In the genomic region with DNA sequence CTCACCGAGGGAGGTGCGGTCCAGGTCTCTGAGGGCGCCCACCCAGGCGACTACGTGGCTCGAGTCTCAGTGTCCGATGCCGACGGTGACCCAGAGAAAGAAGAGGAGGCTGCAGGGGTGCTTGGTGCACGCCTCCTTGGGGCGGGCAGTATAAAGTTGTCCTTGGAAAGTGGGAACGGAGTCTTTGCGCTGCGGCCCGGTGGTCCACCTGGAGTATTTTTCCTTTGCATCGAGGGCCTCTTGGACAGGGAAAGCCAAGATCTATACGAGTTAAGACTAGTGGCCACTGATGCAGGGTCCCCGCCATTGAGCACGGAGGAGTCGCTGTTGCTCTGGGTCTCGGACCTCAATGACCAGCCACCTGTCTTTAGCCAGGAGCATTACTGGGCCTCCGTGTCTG, we compare ENCODE assay signal across 9 mouse cellular contexts. TPM values are rescaled to one million over a fixed set of nuclear protein-coding genes. Genes with fewer than 3 reads are reported as not detected.
DNase-seq lines count a peak whose midpoint lies in the region; ATAC-seq and TF ChIP-seq lines count a peak whose summit lies in the region.
"Had no signal": no experiment of that assay in that cellular context is flagged by ENCODE, and none has a peak within 500 bp of the region (broad histone marks: within the 10 kb centered on the region; RNA-seq: fewer than 3 reads in every experiment).

No protein-coding gene starts in this region.

- H3K9me3 ChIP-seq in lung, postnatal 0 days (ENCODE audit: low read length), result no peaks in the 10 kb centered on the region
- H3K9me3 ChIP-seq in limb, embryonic 13.5 days, result no peaks in the 10 kb centered on the region
- no peaks in the 10 kb centered on the region for H3K9me3 ChIP-seq in stomach, postnatal 0 days (ENCODE audit: control insufficient read depth, low read length)

- H3K4me1 ChIP-seq in lung, postnatal 0 days (ENCODE audit: insufficient read depth, low read depth, low read length), result peaks cover 10% of the 10 kb centered on the region
- H3K4me1 ChIP-seq in limb, embryonic 13.5 days, result peaks cover 31% of the 10 kb centered on the region
- H3K4me1 ChIP-seq in stomach, postnatal 0 days (replicated peaks; ENCODE audit: control insufficient read depth, insufficient read depth), result 0 out of 2 replicates have a peak, but pooled peaks cover 3% of the 10 kb centered on the region

- H3K36me3 ChIP-seq in lung, postnatal 0 days (ENCODE audit: insufficient read depth, low read length), result no peaks in the 10 kb centered on the region
- no peaks in the 10 kb centered on the region for H3K36me3 ChIP-seq in limb, embryonic 13.5 days
- no peaks in the 10 kb centered on the region for H3K36me3 ChIP-seq in stomach, postnatal 0 days (ENCODE audit: control insufficient read depth, insufficient read depth, low read length)

- H3K27me3 ChIP-seq in lung, postnatal 0 days (replicated peaks; ENCODE audit: insufficient read depth, low read length), result peaks cover 38% of the 10 kb centered on the region
- H3K27me3 ChIP-seq in limb, embryonic 13.5 days, result peaks cover 85% of the 10 kb centered on the region
- no peaks in the 10 kb centered on the region; the same call in 1 of the 2 replicates for H3K27me3 ChIP-seq in stomach, postnatal 0 days (ENCODE audit: control insufficient read depth, insufficient read depth, low read length)

- TF ChIP-seq EP300 in lung, postnatal 0 days (IDR thresholded peaks at IDR 0.05), result no peak
- TF ChIP-seq EP300 in stomach, postnatal 0 days (optimal IDR thresholded peaks at IDR 0.05), result no peak

- no peak overlapping the region for H3K9ac ChIP-seq in lung, postnatal 0 days (replicated peaks; ENCODE audit: low read depth)
- peak overlapping the region; percentile 65 for H3K9ac ChIP-seq in limb, embryonic 13.5 days
- 0 out of 2 replicates have a peak overlapping the region, but pooled peaks have one; percentile 43 for H3K9ac ChIP-seq in stomach, postnatal 0 days (ENCODE audit: low read length)

- TF ChIP-seq CTCF in lung, postnatal 0 days (IDR thresholded peaks at IDR 0.05), result no peak
- no peak for TF ChIP-seq CTCF in stomach, postnatal 0 days (IDR thresholded peaks at IDR 0.05; ENCODE audit: low read depth)

- peak overlapping the region; percentile 87 for H3K4me2 ChIP-seq in lung, postnatal 0 days (replicated peaks; ENCODE audit: low read depth, low read length)
- H3K4me2 ChIP-seq in limb, embryonic 13.5 days (replicated peaks), result peak overlapping the region; percentile 97
- H3K4me2 ChIP-seq in stomach, postnatal 0 days (replicated peaks; ENCODE audit: low read depth), result peak overlapping the region; percentile 86

- H3K27ac ChIP-seq in lung, postnatal 0 days (ENCODE audit: low read length), result no peak overlapping the region
- no peak overlapping the region for H3K27ac ChIP-seq in limb, embryonic 13.5 days
- no peak overlapping the region for H3K27ac ChIP-seq in stomach, postnatal 0 days (replicated peaks)

- intact Hi-C loops in left cerebral cortex, postnatal 4 days (cut with DNase I), result no loop called here

- no peak for ATAC-seq in lung, postnatal 0 days
- no peak for ATAC-seq in limb, embryonic 13.5 days (ENCODE audit: low FRiP score, low read depth)
- no peak for ATAC-seq in stomach, postnatal 0 days (ENCODE audit: low FRiP score, low TSS enrichment)
- no peak for ATAC-seq in monocyte, adult 5-6 weeks (replicated peaks; ENCODE audit: insufficient number of reproducible peaks, low FRiP score, low TSS enrichment, poor library complexity, severe bottlenecking)

- H3K4me3 ChIP-seq in lung, postnatal 0 days (ENCODE audit: low read depth, low read length), result peak overlapping the region; percentile 43
- H3K4me3 ChIP-seq in limb, embryonic 13.5 days, result peak overlapping the region; percentile 55
- peak overlapping the region; percentile 44 for H3K4me3 ChIP-seq in stomach, postnatal 0 days (ENCODE audit: low read depth, low read length)

- WGBS in lung, postnatal 0 days, result 3% methylated on average over 17 of the region's 22 CpGs
- 4% methylated on average over 22 of the region's 22 CpGs for WGBS in limb, embryonic 13.5 days
- 9% methylated on average over 22 of the region's 22 CpGs for WGBS in stomach, postnatal 0 days

- DNase-seq in embryo, embryonic 10.5 days (ENCODE audit: low spot score), result peak; percentile 22
- no peak for DNase-seq in embryo, embryonic 10 days (ENCODE audit: low spot score)
- no peak for DNase-seq in lung, postnatal 0 days (ENCODE audit: low spot score)
- no peak for DNase-seq in lung, postnatal 25 days (ENCODE audit: low spot score)
- no peak for DNase-seq in stomach, postnatal 0 days (ENCODE audit: low spot score)
- DNase-seq in left cerebral cortex, postnatal 4 days, result no peak
- DNase-seq: cerebellum, adult 9-10 months had no signal

RNA-seq across cellular contexts. Expression of a gene that starts 1.4 kb away (rescaled TPM):
- 0.19 and 0.20 TPM in 2 replicates for polyA plus RNA-seq in lung, postnatal 0 days (2015; fragmentation: Nextera tagmentation; extraction: Ambion mirVana)
- polyA plus RNA-seq in limb, embryonic 13.5 days (2015; fragmentation: Nextera tagmentation; extraction: Ambion mirVana), result 0.72 and 0.84 TPM in 2 replicates
- polyA plus RNA-seq in stomach, postnatal 0 days (2015; fragmentation: Nextera tagmentation; extraction: Ambion mirVana), result 0.35 and 0.53 TPM in 2 replicates
- total RNA-seq in left cerebral cortex, postnatal 4 days (2021), result 1 to 10 TPM; 5.3 to 7.7 TPM
- not detected in 3 replicates for total RNA-seq in monocyte, adult 5-6 weeks (2017)
